Mouse (Mus musculus): Measurements from ENCODE around the gene Ush2a. TPM values are rescaled to one million over a fixed set of nuclear protein-coding genes. Genes with fewer than 3 reads are reported as not detected.

The Ush2a gene
- total and polyA plus RNA-seq, 3 experiments = 0.09 to 0.13 TPM; not detected in 1

DNA sequence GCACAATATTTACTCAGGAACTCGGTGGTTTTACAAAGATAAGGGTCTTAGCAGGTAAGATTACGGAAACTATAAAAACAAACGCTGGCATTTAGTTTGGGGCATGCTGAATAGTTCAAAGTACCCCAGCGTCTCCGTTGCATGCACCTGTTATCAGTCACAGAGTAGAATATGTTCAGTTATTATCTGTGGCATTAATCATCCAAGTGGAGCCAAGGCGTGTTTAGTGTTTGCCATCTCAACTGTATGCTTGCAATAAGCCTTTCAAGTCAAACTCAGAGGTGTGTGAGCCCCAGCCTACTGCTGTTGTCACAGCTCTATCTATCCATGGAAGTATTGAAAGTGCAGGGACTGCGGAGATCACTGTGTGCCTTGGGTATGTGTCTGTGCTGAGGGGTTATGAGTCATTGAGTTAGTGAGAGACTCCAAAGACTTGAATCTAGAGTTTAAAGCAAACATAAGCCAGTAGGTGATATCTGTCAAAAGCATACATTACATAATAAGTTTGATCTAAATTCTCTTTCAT is 473.0 kb downstream of the Ush2a start:
- H3K36me3 ChIP-seq (ENCODE audit: control insufficient read depth, insufficient read depth, low read length) = no peaks in the 10 kb centered on the region
- no peak for DNase-seq
- H3K4me3 ChIP-seq = no peak overlapping the region
- H3K27ac ChIP-seq = no peak overlapping the region
- 72% methylated on average over 7 of the region's 7 CpGs for WGBS
- intact Hi-C loops (cut with DNase I) = no loop called here
- no peaks in the 10 kb centered on the region for H3K79me2 ChIP-seq (replicated peaks; ENCODE audit: control insufficient read depth, insufficient read depth, low read length)
- H3K27me3 ChIP-seq (ENCODE audit: control insufficient read depth, insufficient read depth, low read length) = no peaks in the 10 kb centered on the region
- TF ChIP-seq POLR2A (IDR thresholded peaks at IDR 0.05; ENCODE audit: insufficient read depth, low read depth, low read length) (no peak), EP300 (IDR thresholded peaks at IDR 0.05; ENCODE audit: insufficient read depth, low read depth, low read length) (no peak), CTCF (IDR thresholded peaks at IDR 0.05) (no peak)
- H3K9ac ChIP-seq (ENCODE audit: low read depth, low read length) = no peak overlapping the region
- H3K4me1 ChIP-seq (ENCODE audit: control insufficient read depth, insufficient read depth, low read length) = no peaks in the 10 kb centered on the region

DNA sequence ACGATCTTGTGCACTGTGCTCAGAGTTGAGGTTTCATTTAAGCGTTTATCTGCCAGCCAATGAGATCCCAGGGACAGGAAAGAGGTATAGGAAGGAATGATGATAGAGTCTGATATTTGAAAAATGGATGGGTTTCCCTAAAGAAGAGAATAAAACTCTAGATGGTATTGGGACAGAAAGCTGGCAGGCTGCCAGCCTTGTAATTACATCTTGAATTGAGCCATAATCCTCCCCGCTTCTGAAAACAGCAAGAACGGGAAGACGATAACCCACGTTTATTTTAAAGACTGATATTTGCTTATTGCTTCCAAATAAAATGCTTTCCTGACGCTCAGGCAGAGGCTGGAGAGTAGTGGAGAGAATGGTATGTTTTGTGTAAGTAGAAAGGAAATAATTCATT is 481.1 kb downstream of the Ush2a start:
- Histone ChIP-seq H3K79me2 (replicated peaks; ENCODE audit: control insufficient read depth, insufficient read depth, low read length) (no peaks in the 10 kb centered on the region), H3K4me1 (ENCODE audit: control insufficient read depth, insufficient read depth, low read length) (no peaks in the 10 kb centered on the region), H3K27ac (no peak overlapping the region), H3K4me3 (no peak overlapping the region), H3K27me3 (ENCODE audit: control insufficient read depth, insufficient read depth, low read length) (no peaks in the 10 kb centered on the region), H3K36me3 (ENCODE audit: control insufficient read depth, insufficient read depth, low read length) (no peaks in the 10 kb centered on the region), H3K9ac (ENCODE audit: low read depth, low read length) (no peak overlapping the region)
- intact Hi-C loops (cut with DNase I) = no loop called here
- 48% methylated on average over 7 of the region's 7 CpGs for WGBS
- TF ChIP-seq CTCF (IDR thresholded peaks at IDR 0.05) (no peak), EP300 (IDR thresholded peaks at IDR 0.05; ENCODE audit: insufficient read depth, low read depth, low read length) (no peak), POLR2A (IDR thresholded peaks at IDR 0.05; ENCODE audit: insufficient read depth, low read depth, low read length) (no peak)
- no peak for DNase-seq

DNA sequence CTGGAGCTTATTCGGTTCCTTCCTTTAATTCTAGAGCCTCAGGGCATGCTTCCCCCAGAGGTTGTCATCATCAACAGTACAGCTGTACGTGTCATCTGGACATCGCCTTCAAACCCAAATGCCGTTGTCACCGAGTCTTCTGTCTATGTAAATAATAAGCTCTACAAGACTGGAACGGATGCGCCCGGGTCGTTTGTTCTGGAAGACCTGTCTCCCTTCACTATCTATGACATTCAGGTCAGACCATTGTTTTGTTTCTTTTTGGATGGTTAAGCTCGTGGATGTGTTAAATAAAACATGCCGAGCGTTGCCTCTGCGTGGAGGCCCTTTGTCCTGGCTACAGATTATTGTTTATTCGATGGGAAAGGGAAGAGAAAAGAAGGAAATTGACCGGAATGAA is 493.2 kb downstream of the Ush2a start:
- DNase-seq = no peak
- WGBS = 60% methylated on average over 15 of the region's 15 CpGs
- no peaks in the 10 kb centered on the region for H3K27me3 ChIP-seq (ENCODE audit: control insufficient read depth, insufficient read depth, low read length)
- no peaks in the 10 kb centered on the region for H3K4me1 ChIP-seq (ENCODE audit: control insufficient read depth, insufficient read depth, low read length)
- H3K79me2 ChIP-seq (replicated peaks; ENCODE audit: control insufficient read depth, insufficient read depth, low read length) = no peaks in the 10 kb centered on the region
- TF ChIP-seq POLR2A (IDR thresholded peaks at IDR 0.05; ENCODE audit: insufficient read depth, low read depth, low read length) (no peak), EP300 (IDR thresholded peaks at IDR 0.05; ENCODE audit: insufficient read depth, low read depth, low read length) (no peak), CTCF (IDR thresholded peaks at IDR 0.05) (no peak)
- no peaks in the 10 kb centered on the region for H3K36me3 ChIP-seq (ENCODE audit: control insufficient read depth, insufficient read depth, low read length)
- no peak overlapping the region for H3K9ac ChIP-seq (ENCODE audit: low read depth, low read length)
- H3K4me3 ChIP-seq = no peak overlapping the region
- intact Hi-C loops (cut with DNase I) = no loop called here
- no peak overlapping the region for H3K27ac ChIP-seq

DNA sequence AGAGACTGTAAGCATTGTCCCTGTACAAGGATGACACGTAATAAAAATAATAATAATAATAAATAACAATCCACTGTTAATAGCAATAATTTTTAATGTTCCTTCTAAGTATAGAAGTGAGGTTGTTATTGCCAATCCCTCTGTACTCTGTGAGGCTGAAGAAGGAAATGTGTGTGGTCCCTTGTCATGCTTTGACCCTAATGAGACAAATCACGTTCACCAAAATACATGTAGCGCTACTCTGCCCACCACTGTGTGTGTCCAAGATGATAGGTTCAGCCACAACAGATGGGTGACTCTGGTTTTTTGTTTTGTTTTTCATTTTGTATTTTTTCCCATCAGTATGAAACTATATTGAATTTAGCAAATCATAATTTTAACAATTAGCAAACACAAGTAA is 498.7 kb downstream of the Ush2a start:
- H3K27me3 ChIP-seq (ENCODE audit: control insufficient read depth, insufficient read depth, low read length) = no peaks in the 10 kb centered on the region
- H3K27ac ChIP-seq = no peak overlapping the region
- no peak overlapping the region for H3K4me3 ChIP-seq
- H3K4me1 ChIP-seq (ENCODE audit: control insufficient read depth, insufficient read depth, low read length) = no peaks in the 10 kb centered on the region
- 59% methylated on average over 3 of the region's 3 CpGs for WGBS
- H3K79me2 ChIP-seq (replicated peaks; ENCODE audit: control insufficient read depth, insufficient read depth, low read length) = no peaks in the 10 kb centered on the region
- H3K36me3 ChIP-seq (ENCODE audit: control insufficient read depth, insufficient read depth, low read length) = no peaks in the 10 kb centered on the region
- no peak overlapping the region for H3K9ac ChIP-seq (ENCODE audit: low read depth, low read length)
- no peak for DNase-seq
- TF ChIP-seq POLR2A (IDR thresholded peaks at IDR 0.05; ENCODE audit: insufficient read depth, low read depth, low read length) = no peak
- TF ChIP-seq EP300 (IDR thresholded peaks at IDR 0.05; ENCODE audit: insufficient read depth, low read depth, low read length) = no peak
- TF ChIP-seq CTCF (IDR thresholded peaks at IDR 0.05) = no peak
- intact Hi-C loops (cut with DNase I) = no loop called here

DNA sequence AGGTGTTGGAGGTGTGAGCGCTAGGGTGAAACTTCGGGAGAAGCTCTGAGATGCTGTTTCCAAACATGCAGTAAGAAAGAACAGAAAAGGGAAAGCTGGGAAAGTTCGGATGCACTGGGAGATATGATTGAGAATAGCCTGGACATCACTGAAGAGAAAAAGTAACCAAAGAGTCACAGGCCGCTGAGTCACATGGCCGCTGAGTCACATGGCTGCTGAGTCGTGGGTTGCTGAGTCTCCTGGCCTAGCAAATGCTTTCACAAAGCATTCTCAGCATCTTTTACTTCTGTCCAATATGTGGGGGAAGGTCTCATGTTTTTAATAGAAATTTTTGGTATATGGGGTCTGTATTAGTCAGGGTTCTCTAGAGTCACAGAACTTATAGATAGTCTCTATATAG is 500.6 kb downstream of the Ush2a start:
- H3K79me2 ChIP-seq (replicated peaks; ENCODE audit: control insufficient read depth, insufficient read depth, low read length) = no peaks in the 10 kb centered on the region
- intact Hi-C loops (cut with DNase I) = no loop called here
- WGBS = 80% methylated on average over 6 of the region's 6 CpGs
- H3K27ac ChIP-seq = no peak overlapping the region
- H3K4me1 ChIP-seq (ENCODE audit: control insufficient read depth, insufficient read depth, low read length) = no peaks in the 10 kb centered on the region
- H3K27me3 ChIP-seq (ENCODE audit: control insufficient read depth, insufficient read depth, low read length) = no peaks in the 10 kb centered on the region
- TF ChIP-seq CTCF (IDR thresholded peaks at IDR 0.05) (no peak), POLR2A (IDR thresholded peaks at IDR 0.05; ENCODE audit: insufficient read depth, low read depth, low read length) (no peak), EP300 (IDR thresholded peaks at IDR 0.05; ENCODE audit: insufficient read depth, low read depth, low read length) (no peak)
- H3K36me3 ChIP-seq (ENCODE audit: control insufficient read depth, insufficient read depth, low read length) = no peaks in the 10 kb centered on the region
- DNase-seq = no peak
- no peak overlapping the region for H3K4me3 ChIP-seq
- no peak overlapping the region for H3K9ac ChIP-seq (ENCODE audit: low read depth, low read length)

DNA sequence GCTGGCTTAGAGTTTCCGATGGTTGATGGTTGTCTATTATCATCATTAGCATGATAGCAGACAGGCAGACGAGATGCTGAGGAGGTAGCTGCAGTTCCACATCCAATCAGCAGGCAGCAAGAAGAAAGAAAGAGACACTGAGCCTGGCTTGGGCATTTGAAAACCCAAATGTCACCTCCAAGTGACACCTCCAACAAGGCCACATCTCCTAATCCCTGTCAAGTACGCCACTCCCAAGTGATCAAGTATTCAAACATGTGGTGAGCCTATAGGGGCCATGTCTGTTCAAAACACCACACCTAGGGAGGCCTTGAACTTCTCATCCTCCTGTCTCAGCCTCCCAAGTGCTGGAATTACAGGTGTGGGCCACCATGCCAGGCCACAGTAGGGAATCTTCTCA is 501.9 kb downstream of the Ush2a start:
- 74% methylated on average over 3 of the region's 3 CpGs for WGBS
- H3K36me3 ChIP-seq (ENCODE audit: control insufficient read depth, insufficient read depth, low read length) = no peaks in the 10 kb centered on the region
- intact Hi-C loops (cut with DNase I) = no loop called here

More for the DNA sequence above, 501.9 kb downstream of the Ush2a start:
- Histone ChIP-seq H3K79me2 (replicated peaks; ENCODE audit: control insufficient read depth, insufficient read depth, low read length) (no peaks in the 10 kb centered on the region), H3K9ac (ENCODE audit: low read depth, low read length) (no peak overlapping the region), H3K4me1 (ENCODE audit: control insufficient read depth, insufficient read depth, low read length) (no peaks in the 10 kb centered on the region), H3K4me3 (no peak overlapping the region), H3K27ac (no peak overlapping the region), H3K27me3 (ENCODE audit: control insufficient read depth, insufficient read depth, low read length) (no peaks in the 10 kb centered on the region)
- no peak for TF ChIP-seq EP300 (IDR thresholded peaks at IDR 0.05; ENCODE audit: insufficient read depth, low read depth, low read length)
- no peak for TF ChIP-seq POLR2A (IDR thresholded peaks at IDR 0.05; ENCODE audit: insufficient read depth, low read depth, low read length)
- TF ChIP-seq CTCF (IDR thresholded peaks at IDR 0.05) = no peak
- DNase-seq = no peak
